ENCODE assay signal across 40 mouse cellular contexts in genomic region chr3:95609195-95609594, GRCm38 (mm10). TPM values are rescaled to one million over a fixed set of nuclear protein-coding genes. Genes with fewer than 3 reads are reported as not detected.
"Had no signal": no experiment of that assay in that cellular context is flagged by ENCODE, and none has a peak within 500 bp of the region (broad histone marks: within the 10 kb centered on the region; RNA-seq: fewer than 3 reads in every experiment).

No protein-coding gene starts in this region.

- H3K9me3 ChIP-seq: heart, embryonic 13.5 days; heart, embryonic 15.5 days; hindbrain, embryonic 10.5 days; hindbrain, embryonic 12.5 days; intestine, embryonic 15.5 days; limb, embryonic 13.5 days; limb, embryonic 15.5 days; liver, embryonic 12.5 days had no signal

- H3K27me3 ChIP-seq: heart, embryonic 13.5 days; heart, embryonic 15.5 days; hindbrain, embryonic 12.5 days; intestine, embryonic 15.5 days; limb, embryonic 13.5 days; limb, embryonic 15.5 days; liver, embryonic 12.5 days had no signal

- H3K4me1 ChIP-seq: hindbrain, embryonic 10.5 days; hindbrain, embryonic 12.5 days; intestine, embryonic 15.5 days; limb, embryonic 13.5 days; limb, embryonic 15.5 days; liver, embryonic 12.5 days had no signal

- H3K9ac ChIP-seq: heart, embryonic 13.5 days; heart, embryonic 15.5 days; hindbrain, embryonic 12.5 days; hindbrain, embryonic 14.5 days; intestine, embryonic 15.5 days; limb, embryonic 13.5 days; limb, embryonic 15.5 days; liver, embryonic 12.5 days; liver, embryonic 14.5 days had no signal

- H3K4me3 ChIP-seq: heart, adult 2 months; heart, embryonic 13.5 days; heart, embryonic 15.5 days; hindbrain, embryonic 10.5 days; hindbrain, embryonic 12.5 days; intestine, embryonic 15.5 days; limb, embryonic 13.5 days; limb, embryonic 15.5 days; liver, embryonic 12.5 days had no signal

- ATAC-seq: hindbrain, embryonic 16.5 days; inflammation-experienced regulatory T-cells, adult 6 months; intestine, embryonic 15.5 days; intestine, postnatal 0 days; liver, embryonic 12.5 days had no signal

- DNase-seq: gastrocnemius, postnatal 14 days; gastrocnemius, postnatal 36 days; heart, adult 2 months; heart, postnatal 14 days; heart, postnatal 4 days; kidney, adult 18-20 months; kidney, adult 8-10 months; kidney, postnatal 10 days; kidney, postnatal 25 days; kidney, postnatal 4 days; layer of hippocampus, adult 9-11 months; layer of hippocampus, postnatal 36 days had no signal

- H3K27ac ChIP-seq: heart, adult 2 months; heart, embryonic 13.5 days; heart, embryonic 15.5 days; hindbrain, embryonic 10.5 days; hindbrain, embryonic 12.5 days; hindbrain, embryonic 14.5 days; intestine, embryonic 15.5 days; limb, embryonic 13.5 days; limb, embryonic 15.5 days; liver, embryonic 12.5 days; liver, embryonic 14.5 days had no signal

RNA-seq across cellular contexts. Expression of gene Hormad1, which starts 49.7 kb away (rescaled TPM):
- total RNA-seq: gastrocnemius, adult 18-20 months; gastrocnemius, adult 8-10 months; gastrocnemius, postnatal 14 days; gastrocnemius, postnatal 36 days; heart, adult 2 months; heart, postnatal 14 days; heart, postnatal 4 days; layer of hippocampus, adult 8-10 months; layer of hippocampus, postnatal 14 days; layer of hippocampus, postnatal 36 days; left cerebral cortex, adult 18-20 months; left cerebral cortex, postnatal 14 days; left cerebral cortex, postnatal 36 days; liver, adult 2 months had no signal
- polyA plus RNA-seq: frontal cortex, adult 2 months; gonadal fat pad, adult 2 months; heart, adult 2 months; heart, embryonic 11.5 days; heart, embryonic 13.5 days; heart, embryonic 15.5 days; heart, postnatal 0 days; hindbrain, embryonic 10.5 days; hindbrain, embryonic 12.5 days; hindbrain, embryonic 14.5 days; hindbrain, embryonic 16.5 days; inflammation-experienced regulatory T-cells, adult 6 months; intestine, embryonic 15.5 days; intestine, postnatal 0 days; kidney, embryonic 14.5 days; kidney, embryonic 16.5 days; limb, embryonic 11.5 days; limb, embryonic 13.5 days; limb, embryonic 15.5 days; liver, adult 2 months had no signal
